Mouse (Mus musculus) urinary bladder, postnatal 25 days (tissue): ENCODE results near the gene Ccdc18.
A peak's percentile ranks its signal among the peaks of the same experiment; 100 is the strongest.
"Not testable (repeated sequence)": the region's sequence is repeated elsewhere in the genome, so short reads cannot be mapped to it uniquely, and the experiment has no call there.

Source experiments
- DNase-seq: peaks from one replicate; pipeline ENCODE4 v3.0.0; 2022; ENCODE audit warnings: low spot score

Gene Ccdc18

DNA sequence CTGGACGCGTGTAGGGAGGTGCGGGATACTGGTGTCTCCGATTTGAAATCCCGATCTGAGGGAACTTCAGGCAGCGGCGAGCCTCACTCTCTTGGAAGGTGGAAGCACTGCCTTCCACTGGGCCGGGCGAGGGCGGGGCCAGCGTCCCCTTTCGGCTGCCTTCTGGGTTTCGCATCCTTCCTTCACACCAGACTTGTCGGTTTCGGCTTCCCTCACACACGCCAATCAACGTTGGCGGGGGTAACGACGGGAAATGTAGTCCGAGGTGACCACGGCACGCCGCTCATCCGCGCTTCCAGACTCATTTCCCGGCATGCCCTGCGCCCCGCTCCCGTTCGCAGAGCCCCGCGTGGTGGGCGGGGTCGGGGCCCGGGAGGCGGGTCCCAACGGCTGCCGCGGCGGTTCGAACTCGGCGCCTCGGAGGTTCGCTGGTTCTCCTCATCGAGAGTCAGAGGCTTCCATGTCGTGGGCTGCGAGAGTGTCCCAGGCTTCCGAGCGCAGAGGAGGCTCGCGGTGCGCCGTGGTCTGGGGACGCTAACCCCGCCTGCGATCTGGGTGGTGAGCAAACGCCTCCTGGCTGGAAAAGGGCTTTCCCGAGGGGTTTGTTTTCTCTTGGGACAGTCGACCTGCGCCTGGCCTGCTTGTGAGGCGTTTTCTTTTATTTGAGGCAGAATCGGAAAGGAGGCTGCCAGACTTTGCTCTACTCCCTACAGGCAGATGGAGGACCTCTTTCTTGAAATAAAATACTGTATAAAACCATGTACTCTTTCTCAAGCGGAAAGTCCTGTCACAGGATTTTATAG lies at the start of gene Ccdc18, which contains the start of gene Tmed5:
TSS of gene Ccdc18 (plus strand) at position 435 of the 803 bp plus-strand sequence.
TSS of gene Tmed5 (minus strand) at position 180 of the 803 bp plus-strand sequence.
- peak; percentile 96 for DNase-seq

DNA sequence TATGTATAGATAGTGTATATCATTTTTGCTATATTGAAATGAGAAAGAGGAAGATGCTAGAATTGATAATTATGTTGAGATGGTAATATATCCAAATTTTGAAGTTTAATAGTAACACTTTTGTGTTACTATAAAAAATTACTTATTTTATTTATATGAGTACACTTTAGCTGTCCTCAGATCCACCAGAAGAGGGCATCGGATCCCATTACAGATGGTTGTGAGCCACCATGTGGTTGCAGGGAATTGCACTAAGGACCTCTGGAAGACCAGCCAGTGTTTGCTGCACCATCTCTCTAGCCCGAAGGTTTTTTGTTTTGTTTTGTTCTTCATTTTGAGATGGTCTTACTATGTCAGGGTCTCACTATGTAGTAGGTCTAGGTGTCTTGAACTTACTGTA lies 47.2 kb upstream of the Ccdc18 start:
- no peak for DNase-seq

DNA sequence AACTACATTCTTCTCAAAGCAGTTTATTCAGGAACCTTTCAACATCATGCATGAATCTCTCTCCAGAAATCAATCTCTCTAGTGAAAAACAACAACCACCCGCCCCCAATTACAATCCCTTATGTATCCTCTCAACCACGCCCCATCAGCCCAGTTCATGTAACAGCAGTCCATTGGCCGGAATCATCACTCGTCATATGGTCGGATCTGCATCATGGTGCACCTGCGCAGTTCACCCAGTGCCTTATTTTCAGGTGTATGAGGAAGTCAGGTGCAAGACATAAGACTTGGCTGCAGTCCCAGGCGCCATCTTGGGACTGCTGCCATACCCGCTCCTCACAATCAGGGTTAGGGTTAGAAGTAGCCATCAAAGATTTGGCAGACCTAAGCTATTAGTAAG lies 39.9 kb upstream of the Ccdc18 start:
- DNase-seq: not testable (repeated sequence)

DNA sequence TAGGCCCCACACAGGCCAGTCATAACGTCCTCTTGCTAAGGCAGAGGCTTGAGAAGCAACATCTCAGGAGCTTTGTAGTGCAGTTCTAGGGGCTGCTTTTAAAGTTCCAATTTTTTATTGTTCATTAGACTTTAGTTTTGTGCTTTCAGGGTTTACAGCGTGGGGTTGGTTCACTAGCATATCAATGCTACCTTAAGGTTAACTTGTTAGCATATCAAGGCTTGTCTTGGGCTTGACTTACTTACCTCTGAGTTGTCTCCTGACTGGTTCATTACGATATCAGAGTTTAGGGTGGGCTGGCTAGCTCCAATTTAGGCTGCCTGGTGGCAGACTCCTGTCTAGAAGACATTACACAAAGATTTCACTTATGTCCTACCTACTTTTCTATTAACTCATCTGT lies 35.0 kb upstream of the Ccdc18 start:
- DNase-seq: no peak

DNA sequence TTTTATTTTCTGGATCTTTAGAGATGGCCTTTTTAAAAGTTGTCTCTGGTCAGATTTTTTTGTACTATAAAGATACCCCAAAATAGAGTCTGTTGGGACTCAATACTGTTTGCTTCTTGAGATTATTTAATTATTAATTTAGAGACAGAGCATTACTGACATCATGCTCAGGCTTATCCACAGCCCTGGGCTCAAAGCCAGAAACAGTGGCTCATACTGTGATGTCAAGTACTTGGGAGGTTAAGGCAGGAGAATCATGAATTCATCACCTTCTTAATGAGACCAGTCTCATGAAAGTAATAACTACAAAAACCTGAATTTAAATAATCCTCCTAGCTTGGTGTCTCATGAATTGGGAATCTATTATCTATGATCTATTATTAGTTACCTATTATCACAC lies 32.5 kb upstream of the Ccdc18 start:
- DNase-seq: no peak

DNA sequence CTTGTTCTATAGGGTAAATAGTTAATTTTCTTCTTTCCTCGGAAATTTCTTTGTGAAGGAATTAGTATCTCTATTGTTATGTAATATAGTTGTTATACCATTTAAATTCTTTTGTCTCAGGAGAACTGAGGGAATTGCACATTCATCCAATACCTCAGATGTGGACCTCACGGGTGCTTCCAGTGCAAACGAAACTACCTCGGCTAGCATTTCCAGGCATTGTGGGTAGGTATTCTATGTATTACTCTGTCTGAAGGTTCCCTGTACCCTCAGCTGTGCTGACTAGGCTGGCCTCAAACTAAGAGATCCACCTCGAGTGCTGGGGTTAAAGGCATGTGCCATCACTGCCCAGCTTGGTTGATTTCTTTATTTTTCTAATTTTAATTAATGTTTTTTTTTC lies 28.4 kb upstream of the Ccdc18 start:
- DNase-seq: no peak

DNA sequence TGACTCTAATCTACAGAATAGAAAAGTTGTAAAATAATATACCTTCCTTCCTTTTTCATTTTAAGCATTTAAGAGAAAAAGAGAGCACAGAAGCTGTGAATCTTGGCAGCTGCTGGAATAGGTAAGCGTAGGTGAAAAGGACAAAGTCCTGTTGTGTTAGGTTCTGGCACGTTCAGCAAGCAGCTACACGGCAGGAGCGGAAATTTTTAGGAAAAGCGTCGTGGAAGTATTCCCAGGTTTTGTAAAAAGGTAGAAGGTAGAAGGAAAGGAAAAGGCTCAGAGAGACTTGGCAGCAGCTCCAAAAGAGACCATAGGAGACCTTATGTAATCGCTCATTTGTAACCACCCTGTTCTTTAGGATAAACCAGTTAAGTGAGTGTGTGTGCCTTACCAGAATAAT lies 23.3 kb upstream of the Ccdc18 start:
- DNase-seq: no peak

DNA sequence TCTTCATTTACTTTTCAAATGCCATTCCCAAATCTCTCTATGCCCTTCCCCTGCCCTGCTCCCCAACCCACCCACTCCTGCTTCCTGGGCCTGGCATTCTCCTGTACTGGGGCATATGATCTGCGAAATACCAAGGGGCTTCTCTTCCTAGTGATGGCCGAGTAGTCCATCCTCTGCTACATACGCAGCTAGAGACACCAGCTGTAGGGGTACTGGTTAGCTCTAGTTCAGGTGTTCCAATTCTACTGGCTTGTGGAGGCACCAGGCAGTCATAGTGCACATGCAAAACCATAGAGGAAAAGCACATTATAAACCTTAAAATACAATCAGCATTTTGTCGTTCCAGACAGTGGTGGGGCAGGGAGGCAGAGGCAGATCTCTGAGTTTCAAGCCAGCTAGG lies 15.0 kb upstream of the Ccdc18 start:
- DNase-seq: no peak

DNA sequence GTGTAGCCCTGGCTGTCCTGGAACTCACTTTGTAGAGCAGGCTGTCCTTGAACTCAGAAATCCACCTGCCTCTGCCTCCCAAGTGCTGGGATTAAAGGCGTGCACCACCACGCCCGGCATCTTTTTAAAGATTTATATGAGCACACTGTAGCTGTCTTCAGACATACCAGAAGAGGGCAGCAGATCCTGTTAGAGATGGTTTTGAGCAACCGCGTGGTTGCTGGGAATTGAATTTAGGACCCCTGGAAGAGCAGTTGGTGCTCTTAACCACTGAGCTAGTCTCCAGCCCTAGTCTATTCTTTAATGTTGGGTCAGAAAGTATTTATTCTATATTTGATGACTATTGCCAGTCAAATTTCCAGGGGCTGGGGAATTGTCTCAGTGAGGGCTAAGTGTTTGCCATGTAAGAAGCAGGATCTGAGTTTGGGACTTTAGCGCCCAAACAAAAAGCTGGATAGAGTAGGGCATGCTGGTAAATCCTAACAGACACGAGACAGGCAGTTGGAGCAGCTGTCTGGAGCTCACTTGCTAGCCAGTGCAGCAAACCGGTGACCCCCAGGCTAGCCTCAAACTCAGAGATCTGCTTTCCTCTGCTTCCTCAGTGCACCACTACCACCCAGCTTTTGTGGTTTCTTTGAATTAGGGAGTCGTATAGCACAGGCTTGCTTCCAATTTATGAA lies 12.3 kb upstream of the Ccdc18 start:
- DNase-seq: no peak

DNA sequence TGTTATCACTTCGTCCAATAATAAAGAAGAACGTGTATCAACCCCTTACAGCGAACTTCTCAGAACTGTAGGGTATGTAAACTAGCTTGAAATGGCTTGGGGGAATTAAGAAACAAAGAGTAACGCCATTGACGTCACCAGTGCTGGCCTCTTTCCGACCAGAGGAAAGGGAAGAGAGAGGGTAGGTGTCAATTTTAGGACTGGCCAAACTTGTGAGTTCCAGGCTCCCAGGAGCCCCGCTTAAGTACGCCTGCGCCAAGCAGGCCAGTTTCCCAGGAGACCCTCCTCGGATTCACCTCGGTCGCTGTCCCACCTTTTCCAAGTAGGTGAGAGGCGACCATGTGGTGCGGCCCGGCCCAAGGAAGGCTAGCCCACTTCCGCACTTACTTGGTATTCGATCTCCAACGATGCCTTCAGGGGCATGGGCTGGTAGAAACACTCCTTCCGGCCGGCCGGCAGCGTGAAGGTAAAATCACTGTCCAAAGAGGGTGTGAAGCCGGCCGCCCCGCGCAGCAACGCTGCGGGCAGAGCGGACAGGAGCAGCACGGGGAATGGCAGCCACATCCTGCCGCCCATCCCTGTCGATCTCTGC lies 730 bp upstream of the Ccdc18 start:
- no peak for DNase-seq

DNA sequence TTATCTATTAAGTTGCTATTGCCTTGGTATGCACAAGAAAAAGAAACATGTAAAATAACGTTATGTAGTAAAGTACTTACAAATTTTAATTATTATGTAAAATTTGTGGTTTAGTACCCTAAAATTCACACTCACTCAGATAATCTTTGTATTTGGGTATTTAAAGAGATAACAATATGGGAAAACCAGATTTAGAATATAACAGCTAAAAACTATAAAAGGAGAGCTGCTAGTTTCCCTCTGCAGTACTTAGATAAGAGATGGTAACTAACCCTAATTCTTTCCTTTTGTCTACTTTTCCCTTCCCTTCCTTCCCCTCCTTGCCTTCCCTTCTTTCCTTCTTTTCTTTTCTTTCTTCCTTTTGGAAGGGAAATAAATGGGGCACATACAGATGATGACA lies 19.9 kb downstream of the Ccdc18 start:
- DNase-seq: no peak

DNA sequence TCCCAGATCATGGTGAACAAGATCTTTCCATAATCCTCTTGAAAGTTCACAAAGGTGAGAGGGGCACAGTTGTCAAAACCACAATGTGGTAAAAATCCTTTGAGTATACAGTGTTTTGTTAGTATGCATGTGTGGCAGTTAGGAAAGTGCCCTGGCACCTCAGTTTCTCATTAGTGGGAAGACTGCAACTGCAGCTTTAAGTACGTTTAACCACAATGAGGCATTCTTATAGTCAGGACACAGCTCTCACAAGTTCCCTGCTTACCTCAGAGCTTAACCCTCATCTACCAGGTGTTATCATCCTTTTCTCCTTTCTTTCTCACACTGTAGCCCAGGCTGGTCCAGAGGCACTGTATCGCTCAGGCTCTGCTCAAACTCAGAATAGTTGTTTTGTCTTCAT lies 28.1 kb downstream of the Ccdc18 start:
- DNase-seq: no peak

DNA sequence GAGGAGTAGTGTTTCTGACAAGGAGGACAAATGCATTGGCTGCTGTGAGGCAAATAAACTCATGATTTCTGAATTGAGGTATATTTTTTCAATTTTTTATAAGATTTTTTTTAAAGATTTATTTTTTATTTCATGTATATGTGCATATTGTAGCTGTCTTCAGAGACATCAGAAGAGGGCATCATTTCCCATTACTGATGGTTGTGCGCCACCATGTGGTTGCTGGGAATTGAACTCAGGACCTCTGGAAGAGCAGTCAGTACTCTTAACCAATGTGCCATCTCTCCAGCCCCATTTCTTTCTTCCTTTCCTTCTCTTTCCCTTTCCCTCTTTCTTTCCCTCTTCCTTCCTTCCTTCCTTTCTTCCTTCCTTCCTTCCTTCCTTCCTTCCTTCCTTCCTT lies 31.0 kb downstream of the Ccdc18 start:
- peak; percentile 8 for DNase-seq

DNA sequence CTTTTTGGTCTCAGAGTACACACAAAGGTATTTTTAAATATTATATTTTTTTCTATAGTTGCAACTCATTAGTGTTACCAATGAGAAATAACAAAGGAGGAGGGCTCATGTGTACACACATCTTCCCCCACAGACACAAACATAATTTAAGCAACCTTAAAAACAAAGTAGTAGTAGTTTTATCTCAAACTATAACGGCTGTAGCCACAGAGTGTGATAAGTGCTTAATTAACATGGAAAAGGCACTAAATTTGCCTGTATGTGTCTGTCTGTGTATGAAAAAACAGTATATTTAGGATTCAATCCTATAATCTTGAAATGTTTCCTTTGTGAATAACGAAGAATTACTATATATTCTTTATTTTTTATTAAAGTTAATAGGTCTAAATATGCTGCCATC lies 51.4 kb downstream of the Ccdc18 start:
- no peak for DNase-seq

DNA sequence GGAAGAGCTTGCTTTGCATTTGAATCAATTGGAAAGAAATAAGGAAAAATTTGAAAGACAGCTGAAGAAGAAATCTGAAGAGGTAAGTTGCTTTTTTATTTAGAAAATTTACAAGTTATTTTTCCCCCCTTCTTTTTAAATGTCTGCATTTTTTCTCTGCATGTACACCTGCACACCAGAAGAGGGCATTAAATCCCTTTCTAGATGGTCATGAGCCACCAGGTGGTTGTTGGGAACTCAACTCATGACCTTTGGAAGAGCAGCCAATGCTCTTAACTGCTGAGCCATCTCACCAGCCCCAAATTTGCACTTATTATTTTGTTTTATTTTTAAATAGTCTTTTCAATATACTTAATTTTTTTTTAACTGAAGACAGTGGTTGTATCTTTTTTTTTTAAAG lies 56.3 kb downstream of the Ccdc18 start:
- DNase-seq: no peak

DNA sequence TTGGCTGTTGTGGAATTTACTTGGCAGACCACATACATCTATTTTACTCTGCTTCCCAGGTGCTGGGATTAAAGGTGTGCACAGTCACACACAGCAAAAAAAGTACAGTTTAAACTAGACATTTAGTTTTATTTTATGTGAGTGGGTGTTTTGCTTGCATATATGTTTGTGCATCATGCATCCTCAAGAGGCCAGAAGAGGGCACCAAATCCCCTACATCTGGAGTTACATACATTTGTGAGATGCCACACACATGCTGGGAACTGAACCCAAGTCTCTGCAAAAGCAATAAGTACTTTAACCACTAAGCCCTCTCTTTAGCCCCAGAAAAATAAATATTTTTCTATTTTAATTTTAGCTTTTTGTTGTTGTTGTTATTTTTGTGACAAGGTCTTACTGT lies 73.3 kb downstream of the Ccdc18 start:
- no peak for DNase-seq

DNA sequence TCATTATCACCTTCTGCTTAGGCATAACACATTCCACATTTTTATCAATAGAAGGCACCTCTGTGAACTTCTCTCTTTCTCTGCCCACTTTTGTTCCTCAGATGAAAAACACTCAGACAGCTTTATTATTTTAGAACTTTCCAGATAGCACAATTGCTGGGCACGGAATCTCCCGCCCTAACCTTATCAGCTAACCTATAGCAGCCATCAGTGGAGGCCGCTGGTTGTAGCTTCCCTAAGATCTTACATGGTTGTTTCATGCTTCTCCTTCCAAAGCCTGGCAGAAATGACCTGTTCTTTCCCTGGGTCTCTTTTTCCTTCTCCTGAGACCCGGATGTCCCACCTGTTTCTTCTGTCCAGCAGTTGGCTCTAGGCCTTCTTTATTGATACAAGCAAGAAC lies 78.8 kb downstream of the Ccdc18 start:
- no peak for DNase-seq

DNA sequence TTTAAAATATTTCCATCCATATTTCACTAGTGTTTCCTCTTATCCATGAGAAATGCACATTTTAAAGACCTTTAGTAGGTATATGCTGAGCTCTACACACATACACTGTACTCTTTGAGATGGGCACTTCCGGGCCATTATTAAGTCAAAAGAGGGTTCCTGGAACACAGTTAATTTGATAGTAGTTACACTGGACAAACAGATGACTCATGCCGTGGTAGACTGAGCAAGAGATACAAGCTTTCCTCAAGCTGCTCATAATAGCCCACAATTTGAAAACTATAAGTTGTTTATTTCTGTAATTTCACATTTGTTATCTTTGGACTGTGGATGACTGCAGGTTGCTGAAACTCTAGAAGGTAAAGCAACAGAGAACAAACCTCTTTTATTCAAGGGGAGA lies 82.3 kb downstream of the Ccdc18 start:
- DNase-seq: no peak

DNA sequence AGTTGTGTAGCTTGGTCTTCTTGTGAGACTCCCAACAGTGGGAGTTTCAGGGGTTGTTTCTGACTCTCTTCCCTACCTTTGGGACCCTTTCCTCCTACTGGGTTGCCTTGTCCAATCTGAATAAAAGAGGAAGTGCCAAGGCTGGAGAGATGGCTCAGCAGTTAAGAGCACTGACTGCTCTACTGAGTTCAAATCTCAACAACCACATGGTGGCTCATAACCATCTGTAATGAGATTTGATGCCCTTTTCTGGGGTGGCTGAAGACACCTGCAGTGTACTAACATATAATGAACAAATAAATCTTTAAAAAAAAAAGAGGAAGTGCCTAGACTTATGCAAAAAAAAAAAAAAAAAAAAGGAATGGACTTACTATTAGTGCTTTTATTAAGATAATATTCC lies 91.4 kb downstream of the Ccdc18 start:
- DNase-seq: no peak

DNA sequence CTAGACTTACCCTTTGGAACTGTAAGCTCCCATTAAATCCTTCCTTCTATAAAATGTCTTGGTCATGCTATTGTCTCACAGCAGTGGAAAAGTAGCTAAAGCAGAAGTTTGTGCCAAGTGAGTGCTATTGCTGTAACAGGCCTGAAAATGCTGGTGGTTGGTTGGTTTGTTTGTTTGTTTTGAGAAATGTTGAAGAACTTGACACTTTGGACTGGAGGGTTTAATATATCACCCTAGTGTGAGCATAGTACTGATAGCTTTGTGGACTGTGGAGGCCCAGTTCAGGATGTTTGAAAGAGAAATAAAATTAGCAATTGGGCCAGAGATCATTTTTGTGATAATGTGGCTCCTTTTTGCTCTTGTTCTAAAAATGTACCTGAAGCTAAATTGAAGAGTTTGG lies 93.5 kb downstream of the Ccdc18 start:
- DNase-seq: no peak

DNA sequence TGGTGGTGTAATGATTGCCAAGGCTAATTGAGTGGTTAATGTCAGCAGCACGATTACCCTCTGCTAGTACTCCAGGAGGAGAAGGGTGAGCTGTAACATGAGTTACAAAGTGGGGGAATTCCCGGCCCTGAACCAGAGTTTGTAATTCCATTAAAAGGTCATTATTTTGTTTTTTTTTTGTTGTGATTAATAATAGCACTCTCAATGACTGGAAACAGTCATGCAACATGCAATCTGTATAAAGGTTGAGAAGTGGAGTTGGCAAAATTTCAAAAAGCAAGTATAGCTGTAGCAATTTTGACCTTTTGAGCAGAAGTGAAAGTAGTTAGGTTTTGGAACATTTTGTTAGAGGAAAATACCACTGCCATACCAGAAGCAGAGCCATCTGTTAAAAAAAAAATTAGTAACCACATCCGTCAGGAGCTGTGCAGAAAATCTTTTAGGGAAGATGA lies 113.7 kb downstream of the Ccdc18 start:
- no peak for DNase-seq

DNA sequence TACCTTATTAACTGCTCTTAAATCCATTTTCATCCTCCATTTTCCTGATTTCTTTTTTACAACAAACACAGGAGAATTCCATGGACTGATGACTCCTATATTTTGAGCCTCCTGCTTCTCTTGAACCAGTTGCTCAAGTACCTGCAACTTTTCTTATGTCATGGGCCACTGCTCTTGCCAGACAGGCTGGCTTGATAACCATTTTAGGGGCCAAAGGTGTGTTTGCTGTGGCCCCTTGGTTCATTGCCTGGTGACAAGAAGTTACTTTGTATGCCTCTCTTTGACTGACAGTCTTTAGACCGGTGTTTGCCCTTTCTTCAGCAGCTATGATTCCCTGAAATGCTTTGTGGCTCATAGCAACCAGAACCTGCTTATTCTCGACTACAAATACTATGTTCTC lies 117.4 kb downstream of the Ccdc18 start:
- no peak for DNase-seq

DNA sequence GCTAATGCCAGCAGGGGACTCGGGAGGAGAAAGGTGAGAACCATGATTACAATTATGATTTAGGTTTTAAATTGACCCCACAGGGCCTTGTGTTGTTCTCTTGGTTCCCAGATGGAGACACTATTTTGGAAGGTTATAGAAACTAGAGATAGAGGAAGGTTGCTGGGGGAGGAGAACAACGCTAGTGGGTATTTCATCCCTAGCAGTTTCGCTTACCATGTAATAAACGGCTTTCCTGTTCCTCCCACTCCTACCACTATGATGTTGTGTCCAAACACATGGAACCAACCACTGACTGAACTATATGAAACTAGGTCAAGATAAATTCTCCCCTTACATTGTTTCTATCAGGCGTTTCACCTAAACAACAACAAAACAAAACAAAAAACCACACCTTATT lies 122.6 kb downstream of the Ccdc18 start:
- DNase-seq: no peak
